Mouse (Mus musculus) embryonic facial prominence, embryonic 10.5 days (tissue): ENCODE results near the gene Tdp2. TPM values are rescaled to one million over a fixed set of nuclear protein-coding genes. Genes with fewer than 3 reads are reported as not detected.

Experiments
- DNase-seq: peaks from one replicate; pipeline ENCODE4 v3.0.0-alpha.2; 2017; ENCODE audit warnings: low spot score
- H3K27ac ChIP-seq: fragments of 300-500 bp; sonication (generic); replicated peaks from 2 replicates; pipeline ENCODE4 v1.5.1; 2016; ENCODE audit warnings: mild to moderate bottlenecking
- H3K27me3 ChIP-seq: fragments of 300-500 bp; sonication (generic); replicated peaks from 2 replicates; pipeline ENCODE4 v1.6.1; 2016; ENCODE audit warnings: low read depth, mild to moderate bottlenecking; ENCODE audit not compliant: poor library complexity, severe bottlenecking
- H3K36me3 ChIP-seq: fragments of 300-500 bp; sonication (generic); replicated peaks from 2 replicates; pipeline ENCODE4 v1.6.1; 2016; ENCODE audit warnings: mild to moderate bottlenecking, moderate library complexity
- H3K4me1 ChIP-seq: fragments of 300-500 bp; sonication (generic); 2 replicates; pipeline ENCODE4 v1.6.1; 2016
- H3K4me3 ChIP-seq: fragments of 300-500 bp; sonication (generic); 2 replicates; pipeline ENCODE4 v1.5.1; 2016; ENCODE audit warnings: mild to moderate bottlenecking, moderate library complexity
- H3K9me3 ChIP-seq: fragments of 300-500 bp; sonication (generic); 2 replicates; pipeline ENCODE4 v1.6.1; 2016; ENCODE audit warnings: mild to moderate bottlenecking
- WGBS: fragments of 180-500 bp; shearing (Covaris S2); methylation state at CpG from one replicate; pipeline ENCODE4 v1.1.7; 2016; 5-methylcytosine and 5-hydroxymethylcytosine counted together
- polyA plus RNA-seq: library from polyadenylated mRNA; unstranded; fragments of >200 nt; fragmentation: Nextera tagmentation; extraction: Ambion mirVana; gene quantifications from 2 replicates; pipeline ENCODE4 v1.2.1, GENCODE M21; 2016

Gene Tdp2
- polyA plus RNA-seq = 71.9 and 74.9 TPM in 2 replicates

DNA sequence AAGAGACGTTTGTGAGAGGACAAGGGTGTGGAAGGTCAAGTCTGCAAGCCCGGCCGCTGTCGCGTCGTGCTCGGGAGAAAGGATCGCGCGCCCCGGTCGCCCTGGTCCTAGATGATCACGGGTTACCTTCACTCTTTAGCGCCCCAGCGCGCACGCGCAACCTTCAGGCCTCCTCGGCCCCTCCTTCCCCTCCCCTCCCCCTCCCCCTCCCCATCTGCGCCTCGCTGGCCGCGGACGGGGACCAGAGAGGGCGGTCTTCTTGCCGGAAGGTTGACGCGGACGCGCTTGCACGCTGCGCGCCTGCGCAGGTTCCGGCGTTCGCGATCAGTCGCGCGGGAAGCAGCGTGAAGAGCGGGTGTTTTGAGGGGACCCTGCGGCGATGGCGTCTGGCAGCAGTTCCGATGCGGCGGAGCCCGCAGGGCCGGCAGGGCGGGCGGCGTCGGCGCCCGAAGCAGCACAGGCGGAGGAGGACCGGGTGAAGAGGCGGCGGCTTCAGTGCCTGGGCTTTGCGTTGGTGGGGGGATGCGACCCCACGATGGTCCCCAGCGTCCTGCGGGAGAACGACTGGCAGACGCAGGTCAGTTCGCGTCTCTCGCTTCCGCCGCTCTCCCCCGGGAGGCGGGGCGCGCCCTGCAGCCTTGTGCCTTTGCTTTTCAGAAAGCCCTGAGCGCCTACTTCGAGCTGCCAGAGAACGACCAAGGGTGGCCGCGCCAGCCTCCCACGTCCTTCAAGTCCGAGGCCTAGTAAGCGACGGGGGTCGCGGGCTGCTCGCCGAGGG lies at the start of gene Tdp2, which contains the start of gene Acot13:
TSS of gene Tdp2 (plus strand) at position 327 of the 778 bp plus-strand sequence.
TSS of gene Acot13 (minus strand) at position 188 of the 778 bp plus-strand sequence.
- Histone ChIP-seq H3K36me3 (peaks cover 26% of the 10 kb centered on the region), H3K4me3 (peak within 1 kb of the TSS; percentile 97), H3K27ac (peak within 1 kb of the TSS; percentile 96), H3K27me3 (no peaks in the 10 kb centered on the region), H3K9me3 (no peaks in the 10 kb centered on the region), H3K4me1 (peaks cover 22% of the 10 kb centered on the region)
- under 1% methylated on average over 90 of the region's 90 CpGs for WGBS
- peak; percentile 100 for DNase-seq

DNA sequence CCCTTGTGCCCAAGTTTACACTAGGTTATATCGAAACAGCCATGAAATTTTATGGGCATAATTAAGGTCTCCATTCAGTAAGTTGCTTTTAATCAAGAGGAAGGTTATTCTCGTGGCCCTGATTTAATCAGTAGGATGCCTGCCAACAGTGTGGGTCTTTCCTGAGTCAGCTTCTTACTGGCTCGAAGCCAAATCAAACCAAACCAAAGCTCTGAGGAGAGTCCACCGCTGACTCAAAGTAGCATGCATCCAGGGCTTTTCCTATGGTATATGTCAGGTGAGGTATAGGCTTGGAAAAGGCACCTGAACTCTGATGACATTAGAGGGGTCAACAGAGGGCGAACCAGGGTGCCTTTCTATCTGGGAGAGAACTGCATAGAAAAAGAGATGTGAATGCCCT lies 49.6 kb upstream of the Tdp2 start:
- Histone ChIP-seq H3K9me3 (no peaks in the 10 kb centered on the region), H3K36me3 (no peaks in the 10 kb centered on the region), H3K4me3 (no peak overlapping the region), H3K4me1 (no peaks in the 10 kb centered on the region), H3K27me3 (no peaks in the 10 kb centered on the region), H3K27ac (no peak overlapping the region)
- WGBS = 84% methylated on average over 5 of the region's 5 CpGs
- DNase-seq = no peak

DNA sequence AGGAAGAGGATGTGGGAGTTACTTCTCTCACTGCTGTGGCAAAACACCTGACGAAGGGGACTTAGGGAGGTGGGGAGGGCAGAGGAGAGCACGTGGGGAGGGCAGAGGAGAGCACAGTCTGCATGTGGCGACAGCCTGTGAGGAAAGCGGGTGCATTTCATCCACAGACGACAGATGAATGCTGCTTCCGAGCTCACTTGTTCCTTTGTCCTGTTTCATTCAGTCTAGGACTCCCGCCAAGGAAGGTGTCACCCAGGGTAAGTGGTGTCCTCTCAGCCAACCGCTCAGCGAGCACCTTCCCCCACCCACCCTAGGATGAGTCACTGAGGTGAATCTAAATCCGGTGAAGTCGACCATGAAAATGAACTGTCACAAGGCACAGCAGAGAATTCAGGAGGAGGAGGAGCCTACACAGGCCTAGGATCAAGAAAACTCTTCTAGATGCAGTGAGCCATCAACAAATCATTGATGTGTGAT lies 45.4 kb upstream of the Tdp2 start:
- no peak for DNase-seq
- no peaks in the 10 kb centered on the region for H3K9me3 ChIP-seq
- H3K27ac ChIP-seq = no peak overlapping the region
- H3K4me1 ChIP-seq = no peaks in the 10 kb centered on the region
- H3K36me3 ChIP-seq = no peaks in the 10 kb centered on the region
- H3K27me3 ChIP-seq = no peaks in the 10 kb centered on the region
- no peak overlapping the region for H3K4me3 ChIP-seq
- WGBS = 57% methylated on average over 11 of the region's 11 CpGs

DNA sequence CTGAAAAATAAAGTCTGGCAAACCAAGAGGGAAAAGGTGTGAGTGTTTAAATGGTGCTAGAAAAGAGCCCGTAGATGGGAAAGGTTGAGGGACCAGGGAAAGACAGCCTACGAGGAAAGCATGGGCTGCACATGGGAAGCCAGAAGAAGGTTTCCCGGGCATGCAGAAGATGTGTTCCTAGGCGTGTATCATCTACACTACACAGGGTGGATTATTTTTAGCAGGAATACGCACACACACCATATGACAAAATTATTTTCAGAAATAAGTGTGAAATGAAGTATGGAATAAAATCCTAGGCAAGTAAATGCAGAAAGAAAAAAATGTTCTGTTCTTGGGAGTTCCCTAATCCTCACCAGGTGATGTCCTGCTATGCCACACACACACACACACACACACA lies 44.0 kb upstream of the Tdp2 start:
- DNase-seq = no peak
- Histone ChIP-seq H3K27ac (no peak overlapping the region), H3K4me3 (no peak overlapping the region), H3K27me3 (no peaks in the 10 kb centered on the region), H3K9me3 (no peaks in the 10 kb centered on the region), H3K36me3 (no peaks in the 10 kb centered on the region), H3K4me1 (no peaks in the 10 kb centered on the region)
- WGBS = 89% methylated on average over 5 of the region's 5 CpGs

DNA sequence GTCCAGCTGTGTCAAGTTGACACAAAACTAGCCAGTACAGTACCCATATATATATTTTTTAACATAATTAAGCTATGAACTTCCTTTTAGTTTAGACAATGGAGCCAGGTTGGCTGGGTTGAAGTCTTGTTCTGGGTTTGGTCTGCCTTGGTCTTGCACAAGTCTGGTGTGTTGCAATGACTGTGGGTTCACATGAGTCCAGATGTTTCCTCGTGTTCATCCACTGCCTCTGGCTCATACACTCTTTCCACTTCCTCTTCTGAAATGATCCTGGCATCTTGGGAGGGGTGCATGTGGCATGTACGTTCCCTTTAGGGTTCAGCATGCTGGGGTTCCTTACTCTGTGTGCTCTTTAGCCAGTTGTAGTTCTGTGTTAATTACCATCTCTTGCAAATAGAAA lies 40.1 kb upstream of the Tdp2 start:
- Histone ChIP-seq H3K9me3 (no peaks in the 10 kb centered on the region), H3K36me3 (no peaks in the 10 kb centered on the region), H3K27ac (no peak overlapping the region), H3K27me3 (no peaks in the 10 kb centered on the region), H3K4me1 (no peaks in the 10 kb centered on the region), H3K4me3 (no peak overlapping the region)
- DNase-seq = no peak
- WGBS = 78% methylated on average over 2 of the region's 2 CpGs

DNA sequence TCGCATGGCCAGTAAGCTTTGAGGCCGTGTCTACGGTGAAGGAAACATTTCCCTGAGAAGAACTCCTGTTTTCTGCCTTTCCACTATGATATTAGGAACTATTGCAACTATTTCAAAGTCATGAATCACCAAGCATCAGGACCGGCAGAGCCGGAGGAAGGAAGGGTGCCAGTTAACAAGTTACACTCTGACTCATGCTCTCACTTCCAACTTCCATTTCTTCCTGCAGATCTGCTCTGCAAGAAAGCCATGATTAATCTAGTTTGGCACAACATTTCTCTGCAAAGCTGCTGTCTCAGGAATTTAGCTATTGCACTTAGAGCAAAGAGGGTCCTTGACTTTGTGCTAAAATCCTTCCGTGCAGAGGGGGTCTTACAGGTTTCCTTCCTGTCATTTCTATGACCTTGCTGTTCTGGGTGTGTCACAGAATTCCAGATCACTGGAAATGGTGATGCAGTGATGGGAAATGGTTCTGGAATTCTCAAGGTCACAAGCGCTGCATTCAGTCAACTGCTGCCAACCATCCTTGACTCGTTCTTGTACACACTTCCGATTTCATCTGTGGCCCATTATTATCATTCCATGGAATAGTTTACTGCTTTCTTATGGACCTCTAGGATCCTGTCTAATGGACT lies 39.0 kb upstream of the Tdp2 start:
- WGBS = 90% methylated on average over 9 of the region's 9 CpGs

DNA sequence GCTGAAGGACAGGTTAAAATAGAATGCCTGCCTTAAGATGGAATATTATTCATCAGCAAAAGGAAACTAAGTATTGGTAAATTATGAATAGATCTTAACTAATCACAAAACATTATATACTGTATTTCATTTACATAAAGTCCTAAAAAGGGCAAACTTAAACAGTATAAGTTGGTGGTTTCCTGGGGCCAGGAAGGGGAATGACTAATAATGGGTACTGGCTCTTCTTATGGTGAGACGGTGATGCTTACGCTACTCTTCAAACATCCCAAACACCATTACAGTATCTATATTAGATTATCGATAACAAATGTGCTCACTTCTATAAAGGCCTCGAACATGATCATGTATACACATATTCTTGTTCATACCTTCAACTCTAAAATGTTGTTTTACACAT lies 32.8 kb upstream of the Tdp2 start:
- Histone ChIP-seq H3K36me3 (no peaks in the 10 kb centered on the region), H3K9me3 (no peaks in the 10 kb centered on the region), H3K4me3 (no peak overlapping the region), H3K4me1 (peaks cover 23% of the 10 kb centered on the region), H3K27me3 (no peaks in the 10 kb centered on the region), H3K27ac (no peak overlapping the region)
- WGBS = 96% methylated on average over 4 of the region's 4 CpGs
- no peak for DNase-seq

More for the DNA sequence above, 39.0 kb upstream of the Tdp2 start:
- Histone ChIP-seq H3K9me3 (no peaks in the 10 kb centered on the region), H3K4me1 (no peaks in the 10 kb centered on the region), H3K36me3 (no peaks in the 10 kb centered on the region), H3K4me3 (no peak overlapping the region), H3K27me3 (no peaks in the 10 kb centered on the region), H3K27ac (no peak overlapping the region)
- no peak for DNase-seq

DNA sequence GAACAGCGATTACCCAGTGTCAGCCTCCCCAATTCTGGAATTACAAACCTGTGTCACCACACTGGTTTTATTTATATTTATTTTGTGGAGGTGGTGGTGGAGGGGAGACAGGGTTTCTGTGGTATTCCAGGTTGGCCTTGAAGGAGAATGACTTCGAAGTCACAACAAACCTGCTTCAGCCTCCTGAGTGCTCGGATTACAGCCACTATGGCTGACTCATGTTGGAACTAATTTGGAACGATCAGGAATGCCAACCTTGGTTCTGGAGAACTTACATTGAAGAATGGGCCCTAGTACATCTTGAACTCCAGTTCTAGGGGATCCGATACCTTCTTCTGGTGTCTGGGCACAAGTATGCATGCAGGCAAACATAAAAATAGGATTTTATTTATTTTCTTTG lies 32.1 kb upstream of the Tdp2 start:
- DNase-seq = no peak
- no peaks in the 10 kb centered on the region for H3K27me3 ChIP-seq
- WGBS = 66% methylated on average over 5 of the region's 5 CpGs
- no peak overlapping the region; the same call in 1 of the 2 replicates for H3K27ac ChIP-seq
- H3K4me1 ChIP-seq = peaks cover 30% of the 10 kb centered on the region
- H3K4me3 ChIP-seq = peak overlapping the region; percentile 99
- H3K36me3 ChIP-seq = no peaks in the 10 kb centered on the region
- H3K9me3 ChIP-seq = no peaks in the 10 kb centered on the region

DNA sequence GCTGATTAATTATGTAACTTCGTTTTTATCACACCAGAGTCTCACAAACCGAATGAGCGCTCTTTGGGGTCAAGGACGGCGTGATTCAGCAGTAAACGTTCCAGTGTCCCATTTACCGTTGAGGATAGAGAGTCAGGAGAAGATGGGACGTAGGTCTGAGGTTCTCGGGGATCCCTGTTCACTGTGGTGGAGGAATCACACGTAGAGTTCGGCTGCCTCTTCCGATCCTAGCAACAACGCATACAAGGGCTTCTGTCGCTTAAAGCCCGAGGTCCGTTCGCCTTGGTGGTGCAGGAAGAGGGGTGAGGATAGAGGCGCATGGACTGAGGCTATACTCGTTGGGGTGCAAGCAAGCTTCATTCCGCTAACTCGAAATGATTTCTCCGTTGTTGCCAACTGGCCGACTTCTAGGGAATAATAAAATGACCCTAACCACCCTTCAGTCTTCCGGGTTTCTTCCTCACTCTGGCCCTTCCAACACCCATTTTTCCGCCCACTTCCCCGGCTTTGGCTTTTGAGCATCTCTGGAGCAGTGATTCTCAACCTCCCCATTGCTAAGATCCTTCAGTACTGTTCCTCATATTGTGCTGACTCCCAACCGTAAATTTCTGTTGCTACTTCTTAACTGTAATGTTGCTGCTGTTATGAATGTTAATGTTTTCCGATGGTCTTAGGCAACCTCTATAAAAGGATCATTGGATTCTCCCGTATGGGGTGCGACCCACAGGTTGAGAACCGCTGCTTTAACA lies 31.4 kb upstream of the Tdp2 start:
- H3K27me3 ChIP-seq = no peaks in the 10 kb centered on the region
- DNase-seq = peak; percentile 41
- H3K36me3 ChIP-seq = peaks cover 6% of the 10 kb centered on the region
- H3K9me3 ChIP-seq = no peaks in the 10 kb centered on the region
- H3K27ac ChIP-seq = peak overlapping the region; percentile 97
- H3K4me3 ChIP-seq = peak overlapping the region; percentile 99
- under 1% methylated on average over 31 of the region's 31 CpGs for WGBS
- H3K4me1 ChIP-seq = peaks cover 35% of the 10 kb centered on the region

DNA sequence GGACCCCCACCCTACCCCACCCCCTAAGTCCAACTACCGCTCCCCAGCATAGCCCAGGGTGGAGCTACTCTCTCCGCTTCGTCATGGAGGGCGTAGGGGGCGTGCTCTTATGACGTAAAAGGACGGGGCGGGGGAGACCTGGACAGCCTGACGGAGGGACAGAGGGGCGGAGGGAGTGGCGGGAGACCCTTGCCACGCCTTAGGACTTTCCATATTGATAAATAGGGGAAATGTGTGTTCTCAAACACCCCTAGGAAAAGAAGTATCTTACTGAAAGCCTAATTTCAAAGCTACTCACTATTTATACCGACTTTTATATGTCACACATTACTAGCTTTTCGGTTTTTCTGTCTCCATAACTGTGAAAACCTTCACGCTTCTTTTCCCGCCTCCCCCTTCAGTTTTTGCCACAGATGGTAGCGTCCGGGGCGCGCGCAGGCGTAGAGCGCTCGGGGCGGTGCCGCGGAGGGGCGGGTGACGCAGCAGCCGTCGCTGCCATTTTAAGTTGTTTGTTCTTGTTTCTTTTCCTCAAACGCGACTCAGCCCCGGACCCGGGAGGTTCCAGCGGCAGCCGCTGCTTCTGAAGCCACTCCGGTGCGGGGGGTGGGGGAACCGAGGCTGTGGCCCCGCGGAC lies 30.7 kb upstream of the Tdp2 start:
- no peaks in the 10 kb centered on the region for H3K9me3 ChIP-seq
- H3K4me3 ChIP-seq = peak overlapping the region; percentile 99
- peaks cover 13% of the 10 kb centered on the region for H3K36me3 ChIP-seq
- peak overlapping the region; percentile 97 for H3K27ac ChIP-seq
- DNase-seq = peak; percentile 97
- no peaks in the 10 kb centered on the region for H3K27me3 ChIP-seq
- WGBS = under 1% methylated on average over 42 of the region's 42 CpGs
- peaks cover 35% of the 10 kb centered on the region for H3K4me1 ChIP-seq

DNA sequence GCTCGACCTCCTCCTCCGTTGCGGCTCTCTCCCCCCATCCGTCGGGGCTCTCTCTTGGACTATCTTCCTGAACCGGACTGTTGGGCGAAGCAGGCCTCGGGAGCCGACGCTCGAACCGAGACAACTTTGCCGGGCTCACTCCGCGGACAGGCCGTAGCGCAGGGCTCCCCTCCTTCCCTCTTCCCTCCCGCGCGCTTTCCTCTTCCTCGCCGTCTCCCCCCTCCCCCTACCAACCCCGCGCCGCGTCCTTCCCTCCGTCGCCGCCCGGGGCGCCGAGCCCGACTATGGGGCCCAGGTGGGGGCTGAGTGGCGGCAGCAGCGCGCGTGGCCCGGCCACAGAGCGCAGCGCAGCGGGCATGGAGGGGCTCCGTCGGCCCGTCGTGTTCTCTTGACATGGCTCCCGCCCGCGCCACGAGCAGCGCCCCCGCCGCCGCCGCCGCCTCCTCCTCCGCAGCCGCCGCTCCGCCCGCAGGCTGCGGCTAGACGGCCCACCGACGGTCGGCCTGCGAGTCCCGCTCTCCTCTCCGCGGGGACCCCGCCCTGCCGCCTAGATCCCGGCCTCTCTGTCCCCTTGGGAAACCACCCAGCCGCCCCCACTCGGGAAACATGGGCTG lies 30.1 kb upstream of the Tdp2 start, which contains the start of gene BC005537:
TSS of gene BC005537 (plus strand) at position 350 of the 614 bp plus-strand sequence.
- under 1% methylated on average over 74 of the region's 74 CpGs for WGBS
- peak; percentile 77 for DNase-seq
- H3K27me3 ChIP-seq = no peaks in the 10 kb centered on the region
- peaks cover 35% of the 10 kb centered on the region for H3K4me1 ChIP-seq
- H3K9me3 ChIP-seq = no peaks in the 10 kb centered on the region
- peak within 1 kb of the TSS; percentile 99 for H3K4me3 ChIP-seq
- peaks cover 19% of the 10 kb centered on the region for H3K36me3 ChIP-seq
- peak within 1 kb of the TSS; percentile 97 for H3K27ac ChIP-seq
